Mouse (Mus musculus) lung, embryonic 16.5 days (tissue): ENCODE results near the gene Nipal4. TPM values are rescaled to one million over a fixed set of nuclear protein-coding genes. Genes with fewer than 3 reads are reported as not detected.
A peak's percentile ranks its signal among the peaks of the same experiment; 100 is the strongest.

Source experiments
- ATAC-seq: fragments of 200-750 bp; cut with Nextera tagmentation; 2 replicates; pipeline ENCODE4 v1.8.0; 2017; ENCODE audit warnings: low read depth, mild to moderate bottlenecking, moderate library complexity
- H3K27ac ChIP-seq: fragments of 300-500 bp; sonication (generic); 2 replicates; pipeline ENCODE4 v1.5.1; 2014; ENCODE audit warnings: mild to moderate bottlenecking, control low read depth, low read length
- H3K27me3 ChIP-seq: fragments of 300-500 bp; sonication (generic); 2 replicates; pipeline ENCODE4 v1.6.1; 2014; ENCODE audit warnings: low read depth, low read length, mixed read lengths; ENCODE audit not compliant: control insufficient read depth, insufficient read depth
- H3K36me3 ChIP-seq: fragments of 300-500 bp; sonication (generic); 2 replicates; pipeline ENCODE4 v1.6.1; 2014; ENCODE audit warnings: low read length; ENCODE audit not compliant: control insufficient read depth, insufficient read depth
- H3K4me1 ChIP-seq: fragments of 300-500 bp; sonication (generic); replicated peaks from 2 replicates; pipeline ENCODE4 v1.6.1; 2014; ENCODE audit warnings: low read length, mixed read lengths; ENCODE audit not compliant: control insufficient read depth, insufficient read depth
- H3K4me2 ChIP-seq: fragments of 300-500 bp; sonication (generic); 2 replicates; pipeline ENCODE4 v1.6.1; 2014; ENCODE audit warnings: low read depth, low read length, control low read depth
- H3K4me3 ChIP-seq: fragments of 300-500 bp; sonication (generic); 2 replicates; pipeline ENCODE4 v1.5.1; 2014; ENCODE audit warnings: mild to moderate bottlenecking, low read length, control low read depth
- H3K9ac ChIP-seq: fragments of 300-500 bp; sonication (generic); 2 replicates; pipeline ENCODE4 v1.6.1; 2014; ENCODE audit warnings: low read length, control low read depth
- H3K9me3 ChIP-seq: fragments of 300-500 bp; sonication (generic); 2 replicates; pipeline ENCODE4 v1.6.1; 2016; ENCODE audit warnings: low read length; ENCODE audit not compliant: control insufficient read depth
- WGBS: fragments of 180-500 bp; shearing (Covaris S2); extraction: QIAGEN DNeasy Blood & Tissue Kit; methylation state at CpG from one replicate; pipeline ENCODE4 v1.1.7; 2014; 5-methylcytosine and 5-hydroxymethylcytosine counted together
- polyA plus RNA-seq: library from polyadenylated mRNA; unstranded; fragments of >200 nt; fragmentation: Nextera tagmentation; extraction: Ambion mirVana; gene quantifications from 2 replicates; pipeline ENCODE4 v1.2.1, GENCODE M21; 2015

The Nipal4 gene
- polyA plus RNA-seq, 1 experiment from 2014 or later = 1.4 TPM

- H3K36me3 ChIP-seq = peaks cover 13% of the 10 kb centered on the region
- H3K27ac ChIP-seq = no peak overlapping the region
- no peak overlapping the region for H3K4me3 ChIP-seq
- WGBS = 87% methylated on average over 4 of the region's 4 CpGs
- no peaks in the 10 kb centered on the region for H3K9me3 ChIP-seq
- ATAC-seq = no peak
- no peaks in the 10 kb centered on the region for H3K4me1 ChIP-seq
- no peak overlapping the region for H3K4me2 ChIP-seq
- H3K27me3 ChIP-seq = no peaks in the 10 kb centered on the region
- H3K9ac ChIP-seq = no peak overlapping the region
Measured at GRCm38 (mm10) chr11:46122875-46123274, 43.4 kb downstream of the Nipal4 start.

- H3K9me3 ChIP-seq = no peaks in the 10 kb centered on the region
- H3K9ac ChIP-seq = no peak overlapping the region
- H3K27me3 ChIP-seq = no peaks in the 10 kb centered on the region
- WGBS = 80% methylated on average over 4 of the region's 4 CpGs
- no peak for ATAC-seq
- no peak overlapping the region for H3K4me3 ChIP-seq
- no peaks in the 10 kb centered on the region for H3K4me1 ChIP-seq
- H3K36me3 ChIP-seq = peaks cover 12% of the 10 kb centered on the region
- H3K4me2 ChIP-seq = no peak overlapping the region
- H3K27ac ChIP-seq = no peak overlapping the region
Measured at GRCm38 (mm10) chr11:46121666-46122065, 44.6 kb downstream of the Nipal4 start.

- H3K9me3 ChIP-seq = no peaks in the 10 kb centered on the region
- H3K4me1 ChIP-seq = peaks cover 6% of the 10 kb centered on the region
- peaks cover 14% of the 10 kb centered on the region for H3K36me3 ChIP-seq
- H3K4me2 ChIP-seq = no peak overlapping the region
- H3K27ac ChIP-seq = no peak overlapping the region
- ATAC-seq = no peak
- H3K9ac ChIP-seq = no peak overlapping the region
- WGBS = 85% methylated on average over 10 of the region's 10 CpGs
- no peaks in the 10 kb centered on the region for H3K27me3 ChIP-seq
- H3K4me3 ChIP-seq = no peak overlapping the region
Measured at GRCm38 (mm10) chr11:46120084-46120483, 46.2 kb downstream of the Nipal4 start.

- Histone ChIP-seq H3K27ac (no peak overlapping the region), H3K36me3 (peaks cover 14% of the 10 kb centered on the region), H3K9me3 (no peaks in the 10 kb centered on the region), H3K27me3 (no peaks in the 10 kb centered on the region), H3K4me2 (no peak overlapping the region), H3K4me1 (peaks cover 9% of the 10 kb centered on the region), H3K4me3 (no peak overlapping the region), H3K9ac (no peak overlapping the region)
- 24% methylated on average over 4 of the region's 4 CpGs for WGBS
- ATAC-seq = no peak
Measured at GRCm38 (mm10) chr11:46119624-46120023, 46.7 kb downstream of the Nipal4 start.

- H3K27me3 ChIP-seq = no peaks in the 10 kb centered on the region
- no peak for ATAC-seq
- WGBS = 73% methylated on average over 2 of the region's 2 CpGs
- H3K36me3 ChIP-seq = peaks cover 8% of the 10 kb centered on the region
- no peak overlapping the region for H3K4me2 ChIP-seq
- H3K9ac ChIP-seq = no peak overlapping the region
- no peak overlapping the region for H3K4me3 ChIP-seq
- H3K27ac ChIP-seq = no peak overlapping the region
- H3K9me3 ChIP-seq = no peaks in the 10 kb centered on the region
- peaks cover 11% of the 10 kb centered on the region for H3K4me1 ChIP-seq
Measured at GRCm38 (mm10) chr11:46116510-46116909, 49.8 kb downstream of the Nipal4 start.

GRCm38 (mm10) chr11:46115411-46116173, 50.7 kb downstream of the Nipal4 start:
- no peaks in the 10 kb centered on the region for H3K27me3 ChIP-seq
- H3K9ac ChIP-seq = no peak overlapping the region
- WGBS = 58% methylated on average over 9 of the region's 9 CpGs
- H3K9me3 ChIP-seq = no peaks in the 10 kb centered on the region
- H3K4me1 ChIP-seq = peaks cover 11% of the 10 kb centered on the region
- no peak overlapping the region for H3K4me2 ChIP-seq
- 0 out of 2 replicates have a peak overlapping the region, but pooled peaks have one; percentile 9 for H3K27ac ChIP-seq
- ATAC-seq = 0 out of 2 replicates have a peak, but pooled peaks have one; percentile 16
- H3K36me3 ChIP-seq = peaks cover 6% of the 10 kb centered on the region; the same call in 1 of the 2 replicates
- H3K4me3 ChIP-seq = no peak overlapping the region

- ATAC-seq = no peak
- H3K4me1 ChIP-seq = peaks cover 11% of the 10 kb centered on the region
Measured at GRCm38 (mm10) chr11:46115011-46115410, 51.3 kb downstream of the Nipal4 start.

GRCm38 (mm10) chr11:46114221-46114620, 52.1 kb downstream of the Nipal4 start:
- Histone ChIP-seq H3K9ac (no peak overlapping the region), H3K4me3 (no peak overlapping the region), H3K4me1 (peaks cover 11% of the 10 kb centered on the region), H3K36me3 (peaks cover 6% of the 10 kb centered on the region; the same call in 1 of the 2 replicates), H3K4me2 (no peak overlapping the region), H3K27me3 (no peaks in the 10 kb centered on the region), H3K9me3 (no peaks in the 10 kb centered on the region), H3K27ac (no peak overlapping the region)
- ATAC-seq = no peak
- 84% methylated on average over 7 of the region's 7 CpGs for WGBS

More at GRCm38 (mm10) chr11:46115011-46115410, 51.3 kb downstream of the Nipal4 start:
- Histone ChIP-seq H3K27ac (no peak overlapping the region), H3K9ac (no peak overlapping the region), H3K27me3 (no peaks in the 10 kb centered on the region), H3K4me2 (no peak overlapping the region), H3K4me3 (no peak overlapping the region), H3K9me3 (no peaks in the 10 kb centered on the region), H3K36me3 (peaks cover 6% of the 10 kb centered on the region; the same call in 1 of the 2 replicates)
- WGBS = 64% methylated on average over 4 of the region's 4 CpGs

- ATAC-seq = no peak
- no peak overlapping the region; the same call in 1 of the 2 replicates for H3K27ac ChIP-seq
- no peak overlapping the region for H3K4me3 ChIP-seq
- peaks cover 11% of the 10 kb centered on the region for H3K4me1 ChIP-seq
- H3K36me3 ChIP-seq = peaks cover 6% of the 10 kb centered on the region; the same call in 1 of the 2 replicates
- WGBS = 45% methylated on average over 3 of the region's 3 CpGs
- H3K27me3 ChIP-seq = no peaks in the 10 kb centered on the region
- no peaks in the 10 kb centered on the region for H3K9me3 ChIP-seq
- H3K9ac ChIP-seq = no peak overlapping the region
- no peak overlapping the region for H3K4me2 ChIP-seq
Measured at GRCm38 (mm10) chr11:46113211-46113610, 53.1 kb downstream of the Nipal4 start.
